Mouse (Mus musculus) G1E (cell line): ENCODE data around the gene Dync1li2. TPM values are rescaled to one million over a fixed set of nuclear protein-coding genes. Genes with fewer than 3 reads are reported as not detected.

Source experiments
- ATAC-seq: 2 replicates; pipeline ENCODE4 v1.8.0; 2016; ENCODE audit warnings: mild to moderate bottlenecking; ENCODE audit not compliant: insufficient number of reproducible peaks, poor library complexity, low FRiP score, severe bottlenecking; ENCODE audit errors: extremely low read depth
- DNase-seq: peaks from one replicate; pipeline ENCODE4 v3.0.0; 2012; ENCODE audit warnings: low spot score
- H3K27me3 ChIP-seq: 2 replicates; pipeline ENCODE4 v1.6.1; 2012; ENCODE audit warnings: mild to moderate bottlenecking, low read length, inconsistent platforms; ENCODE audit not compliant: insufficient read depth
- H3K36me3 ChIP-seq: replicated peaks from 2 replicates; pipeline ENCODE3; 2012; ENCODE audit warnings: mild to moderate bottlenecking, inconsistent platforms
- H3K4me1 ChIP-seq: 2 replicates; pipeline ENCODE4 v1.6.1; 2012; ENCODE audit warnings: low read depth, low read length, inconsistent platforms, mixed read lengths; ENCODE audit not compliant: insufficient read depth
- H3K4me3 ChIP-seq: 2 replicates; pipeline ENCODE4 v1.5.1; 2012; ENCODE audit warnings: low read depth, mild to moderate bottlenecking, inconsistent platforms, low read length, moderate library complexity, mixed read lengths
- H3K9me3 ChIP-seq: replicated peaks from 2 replicates; pipeline ENCODE4 v1.6.1; 2012; ENCODE audit warnings: inconsistent platforms
- CTCF ChIP-seq: IDR thresholded peaks from 2 replicates; pipeline ENCODE4 v1.5.1; 2012; ENCODE audit warnings: low read depth, low read length, inconsistent platforms, mixed read lengths
- GATA1 ChIP-seq: IDR thresholded peaks from 2 replicates; pipeline ENCODE4 v1.6.1; 2012; ENCODE audit warnings: borderline replicate concordance, low read length, inconsistent platforms, mixed read lengths
- GATA2 ChIP-seq: IDR thresholded peaks from 2 replicates; pipeline ENCODE4 v1.6.1; 2012; ENCODE audit warnings: low read depth, low read length, inconsistent platforms, borderline replicate concordance
- POLR2AphosphoS5 ChIP-seq: IDR thresholded peaks from 2 replicates; pipeline ENCODE4 v1.6.1; 2012; ENCODE audit warnings: low read depth, low read length, inconsistent platforms; ENCODE audit not compliant: insufficient replicate concordance
- TAL1 ChIP-seq: conservative IDR thresholded peaks from 2 replicates; pipeline ENCODE4 v1.6.1; 2012; ENCODE audit warnings: low read depth, low read length, inconsistent platforms, mixed read lengths
- polyA plus RNA-seq: library from polyadenylated mRNA; stranded (reverse); fragments of >175 nt; gene quantifications from 2 replicates; pipeline ENCODE4 v1.2.3, GENCODE M21; 2012
- total RNA-seq, 2 experiments: library from RNA; stranded (forward) in 1 of 2; stranded (reverse) in 1 of 2; fragments of 200-1000 nt in 1 of 2; fragments of >200 nt in 1 of 2; fragmentation: Nextera tagmentation in 1 of 2; gene quantifications; 2 replicates each; pipeline ENCODE4 v1.2.3; 2014 to 2017

Dync1li2 gene
- total and polyA plus RNA-seq, 3 experiments = 13.9 to 52.5 (median 32.1) TPM

- Histone ChIP-seq H3K4me3 (no peak overlapping the region), H3K36me3 (no peaks in the 10 kb centered on the region), H3K9me3 (no peaks in the 10 kb centered on the region), H3K27me3 (no peaks in the 10 kb centered on the region), H3K4me1 (no peaks in the 10 kb centered on the region)
- ATAC-seq = no peak
- no peak for DNase-seq
- TF ChIP-seq GATA1 (no peak), POLR2AphosphoS5 (no peak), TAL1 (no peak), GATA2 (no peak), CTCF (no peak)
Measured at GRCm38 (mm10) chr8:104371121-104371520, 71.7 kb downstream of the Dync1li2 start.

- TF ChIP-seq TAL1 (no peak), GATA1 (no peak), CTCF (no peak), GATA2 (no peak), POLR2AphosphoS5 (no peak)
- DNase-seq (no peak), ATAC-seq (no peak)
- Histone ChIP-seq H3K36me3 (no peaks in the 10 kb centered on the region), H3K27me3 (no peaks in the 10 kb centered on the region), H3K9me3 (no peaks in the 10 kb centered on the region), H3K4me3 (no peak overlapping the region), H3K4me1 (no peaks in the 10 kb centered on the region)
Measured at GRCm38 (mm10) chr8:104370071-104370470, 72.8 kb downstream of the Dync1li2 start.

GRCm38 (mm10) chr8:104369591-104369990, 73.3 kb downstream of the Dync1li2 start:
- Histone ChIP-seq H3K36me3 (no peaks in the 10 kb centered on the region), H3K27me3 (no peaks in the 10 kb centered on the region), H3K9me3 (no peaks in the 10 kb centered on the region), H3K4me3 (no peak overlapping the region), H3K4me1 (no peaks in the 10 kb centered on the region)
- TF ChIP-seq GATA1 = no peak
- TF ChIP-seq TAL1 = no peak
- ATAC-seq (no peak), DNase-seq (no peak)

Other genes with a start within 250 kb of the Dync1li2 start
- 47.8 and 63.3 TPM in 2 replicates for gene Tk2, start 194.5 kb downstream of the Dync1li2 start, total RNA-seq (2014; fragmentation: Nextera tagmentation)
- 47.0 and 50.4 TPM in 2 replicates for gene Tk2, start 194.5 kb downstream of the Dync1li2 start, total RNA-seq (2017)
- 46.8 and 47.1 TPM in 2 replicates for gene Tk2, start 194.5 kb downstream of the Dync1li2 start, polyA plus RNA-seq
- gene Cklf, start 192.2 kb downstream of the Dync1li2 start, total RNA-seq (2014; fragmentation: Nextera tagmentation) = 27.3 and 54.0 TPM in 2 replicates
- gene Cklf, start 192.2 kb downstream of the Dync1li2 start, total RNA-seq (2017) = 67.7 and 79.1 TPM in 2 replicates
- 2.6 and 5.2 TPM in 2 replicates for gene Cklf, start 192.2 kb downstream of the Dync1li2 start, polyA plus RNA-seq
- gene Cmtm2a, start 149.9 kb downstream of the Dync1li2 start, total RNA-seq (2014; fragmentation: Nextera tagmentation) = 1.7 TPM in 1 of 2 replicates, not detected in the other
- not detected in 2 replicates for gene Cmtm2a, start 149.9 kb downstream of the Dync1li2 start, total RNA-seq (2017)
- gene Cmtm2a, start 149.9 kb downstream of the Dync1li2 start, polyA plus RNA-seq = not detected in 2 replicates
- gene Gm45711, start 133.0 kb downstream of the Dync1li2 start, total RNA-seq (2014; fragmentation: Nextera tagmentation) = not detected in 2 replicates
- gene Gm45711, start 133.0 kb downstream of the Dync1li2 start, total RNA-seq (2017) = not detected in 2 replicates
- not detected in 2 replicates for gene Gm45711, start 133.0 kb downstream of the Dync1li2 start, polyA plus RNA-seq
- gene Cmtm1, start 132.9 kb downstream of the Dync1li2 start, total RNA-seq (2014; fragmentation: Nextera tagmentation) = not detected in 2 replicates
- gene Cmtm1, start 132.9 kb downstream of the Dync1li2 start, total RNA-seq (2017) = 0.06 and 0.33 TPM in 2 replicates
- gene Cmtm1, start 132.9 kb downstream of the Dync1li2 start, polyA plus RNA-seq = not detected in 2 replicates
- gene Gm11020, start 121.5 kb downstream of the Dync1li2 start, total RNA-seq (2014; fragmentation: Nextera tagmentation) = not detected in 2 replicates
- gene Gm11020, start 121.5 kb downstream of the Dync1li2 start, total RNA-seq (2017) = not detected in 2 replicates
- not detected in 2 replicates for gene Gm11020, start 121.5 kb downstream of the Dync1li2 start, polyA plus RNA-seq
- not detected in 2 replicates for gene Cmtm2b, start 120.8 kb downstream of the Dync1li2 start, total RNA-seq (2014; fragmentation: Nextera tagmentation)
- not detected in 2 replicates for gene Cmtm2b, start 120.8 kb downstream of the Dync1li2 start, total RNA-seq (2017)
- gene Cmtm2b, start 120.8 kb downstream of the Dync1li2 start, polyA plus RNA-seq = not detected in 2 replicates
- not detected in 2 replicates for gene Cmtm3, start 103.6 kb downstream of the Dync1li2 start, total RNA-seq (2014; fragmentation: Nextera tagmentation)
- gene Cmtm3, start 103.6 kb downstream of the Dync1li2 start, total RNA-seq (2017) = 0.58 and 1.3 TPM in 2 replicates
- 0.36 and 0.90 TPM in 2 replicates for gene Cmtm3, start 103.6 kb downstream of the Dync1li2 start, polyA plus RNA-seq
- gene Cmtm4, start 47.2 kb downstream of the Dync1li2 start, total RNA-seq (2014; fragmentation: Nextera tagmentation) = not detected in 2 replicates
- under 0.01 and 0.05 TPM in 2 replicates for gene Cmtm4, start 47.2 kb downstream of the Dync1li2 start, total RNA-seq (2017)
- gene Cmtm4, start 47.2 kb downstream of the Dync1li2 start, polyA plus RNA-seq = not detected in 2 replicates
- not detected in 2 replicates for gene Terb1, start 66.9 kb upstream of the Dync1li2 start, total RNA-seq (2014; fragmentation: Nextera tagmentation)
- not detected in 2 replicates for gene Terb1, start 66.9 kb upstream of the Dync1li2 start, total RNA-seq (2017)
- not detected in 2 replicates for gene Terb1, start 66.9 kb upstream of the Dync1li2 start, polyA plus RNA-seq
- 63.1 and 90.0 TPM in 2 replicates for gene Nae1, start 91.6 kb upstream of the Dync1li2 start, total RNA-seq (2014; fragmentation: Nextera tagmentation)
- gene Nae1, start 91.6 kb upstream of the Dync1li2 start, total RNA-seq (2017) = 105 and 120 TPM in 2 replicates
- gene Nae1, start 91.6 kb upstream of the Dync1li2 start, polyA plus RNA-seq = 4.7 and 6.4 TPM in 2 replicates
- gene Car7, start 91.6 kb upstream of the Dync1li2 start, total RNA-seq (2014; fragmentation: Nextera tagmentation) = 3.4 and 3.8 TPM in 2 replicates
- 0.76 and 0.99 TPM in 2 replicates for gene Car7, start 91.6 kb upstream of the Dync1li2 start, total RNA-seq (2017)
- gene Car7, start 91.6 kb upstream of the Dync1li2 start, polyA plus RNA-seq = 0.29 and 0.43 TPM in 2 replicates
- 14.2 and 17.7 TPM in 2 replicates for gene Pdp2, start 148.4 kb upstream of the Dync1li2 start, total RNA-seq (2014; fragmentation: Nextera tagmentation)
- 20.4 and 22.8 TPM in 2 replicates for gene Pdp2, start 148.4 kb upstream of the Dync1li2 start, total RNA-seq (2017)
- 3.1 and 4.4 TPM in 2 replicates for gene Pdp2, start 148.4 kb upstream of the Dync1li2 start, polyA plus RNA-seq
- gene Cdh16, start 181.3 kb upstream of the Dync1li2 start, total RNA-seq (2014; fragmentation: Nextera tagmentation) = not detected in 2 replicates
- 0.17 and 0.22 TPM in 2 replicates for gene Cdh16, start 181.3 kb upstream of the Dync1li2 start, total RNA-seq (2017)
- gene Cdh16, start 181.3 kb upstream of the Dync1li2 start, polyA plus RNA-seq = not detected in 2 replicates
- gene Rrad, start 188.3 kb upstream of the Dync1li2 start, total RNA-seq (2014; fragmentation: Nextera tagmentation) = 4.4 and 6.8 TPM in 2 replicates
- 4.9 and 5.3 TPM in 2 replicates for gene Rrad, start 188.3 kb upstream of the Dync1li2 start, total RNA-seq (2017)
- 7.2 and 7.9 TPM in 2 replicates for gene Rrad, start 188.3 kb upstream of the Dync1li2 start, polyA plus RNA-seq
- gene Ciao2b, start 198.9 kb upstream of the Dync1li2 start, total RNA-seq (2014; fragmentation: Nextera tagmentation) = 20.3 and 20.9 TPM in 2 replicates
- 44.4 and 54.3 TPM in 2 replicates for gene Ciao2b, start 198.9 kb upstream of the Dync1li2 start, total RNA-seq (2017)
- 75.3 and 78.3 TPM in 2 replicates for gene Ciao2b, start 198.9 kb upstream of the Dync1li2 start, polyA plus RNA-seq